Mouse (Mus musculus) forebrain, embryonic 11.5 days (tissue): ENCODE results near the gene Enkd1. TPM values are rescaled to one million over a fixed set of nuclear protein-coding genes. Genes with fewer than 3 reads are reported as not detected.

Experiments
- ATAC-seq: fragments of 200-750 bp; cut with Nextera tagmentation; replicated peaks from 2 replicates; pipeline ENCODE4 v1.8.0; 2017; ENCODE audit warnings: moderate TSS enrichment; ENCODE audit not compliant: low FRiP score
- DNase-seq: peaks from one replicate; pipeline ENCODE4 v3.0.0-alpha.2; 2017; ENCODE audit warnings: low spot score
- H3K27ac ChIP-seq: fragments of 300-500 bp; sonication (generic); 2 replicates; pipeline ENCODE4 v1.5.1; 2014; ENCODE audit warnings: low read depth, low read length
- H3K27me3 ChIP-seq: fragments of 300-500 bp; sonication (generic); 2 replicates; pipeline ENCODE4 v1.6.1; 2014; ENCODE audit warnings: mild to moderate bottlenecking, low read length, mixed read lengths; ENCODE audit not compliant: control insufficient read depth, insufficient read depth
- H3K36me3 ChIP-seq: fragments of 300-500 bp; sonication (generic); 2 replicates; pipeline ENCODE4 v1.6.1; 2014; ENCODE audit warnings: mild to moderate bottlenecking, low read length, moderate library complexity, mixed read lengths; ENCODE audit not compliant: control insufficient read depth, insufficient read depth
- H3K4me1 ChIP-seq: fragments of 300-500 bp; sonication (generic); replicated peaks from 2 replicates; pipeline ENCODE4 v1.6.1; 2014; ENCODE audit warnings: low read length, mixed read lengths; ENCODE audit not compliant: control insufficient read depth, insufficient read depth
- H3K4me2 ChIP-seq: fragments of 300-500 bp; sonication (generic); 2 replicates; pipeline ENCODE4 v1.6.1; 2014; ENCODE audit warnings: low read depth, mild to moderate bottlenecking, low read length, moderate library complexity, mixed read lengths; ENCODE audit not compliant: severe bottlenecking
- H3K4me3 ChIP-seq: fragments of 300-500 bp; sonication (generic); 2 replicates; pipeline ENCODE4 v1.5.1; 2014; ENCODE audit warnings: low read depth, low read length
- H3K9ac ChIP-seq: fragments of 300-500 bp; sonication (generic); 2 replicates; pipeline ENCODE4 v1.6.1; 2014; ENCODE audit warnings: low read length
- H3K9me3 ChIP-seq: fragments of 300-500 bp; sonication (generic); 2 replicates; pipeline ENCODE4 v1.6.1; 2016; ENCODE audit warnings: low read length, mixed read lengths; ENCODE audit not compliant: control insufficient read depth
- WGBS: fragments of 180-500 bp; shearing (Covaris S2); extraction: QIAGEN DNeasy Blood & Tissue Kit; methylation state at CpG from one replicate; pipeline ENCODE4 v1.1.7; 2014; 5-methylcytosine and 5-hydroxymethylcytosine counted together
- polyA plus RNA-seq: library from polyadenylated mRNA; unstranded; fragments of >200 nt; fragmentation: Nextera tagmentation; extraction: Ambion mirVana; gene quantifications from 2 replicates; pipeline ENCODE4 v1.2.1, GENCODE M21; 2014

The Enkd1 gene
- polyA plus RNA-seq, 1 experiment from 2014 or later: 44.4 TPM

DNA sequence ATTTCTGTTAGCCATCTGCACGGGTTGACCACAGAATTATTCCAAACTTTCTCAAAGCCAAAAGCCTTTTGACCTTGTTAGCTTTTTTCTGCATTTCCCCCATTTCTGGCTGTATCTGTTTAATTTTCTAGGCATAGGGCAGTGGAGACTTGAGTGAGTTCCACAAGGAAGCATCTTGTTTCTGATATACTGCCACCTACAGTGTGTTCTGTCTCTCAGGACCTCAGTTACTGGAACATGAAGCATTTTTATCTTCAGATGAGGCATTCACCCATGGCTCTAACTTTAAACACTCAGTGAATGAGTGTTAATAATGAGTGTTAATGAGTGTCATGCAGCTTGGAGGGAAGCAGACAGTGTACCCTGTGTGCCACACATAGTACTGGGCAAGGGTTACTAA is 30.1 kb downstream of the Enkd1 start:
- no peaks in the 10 kb centered on the region for H3K27me3 ChIP-seq
- no peak for ATAC-seq
- no peaks in the 10 kb centered on the region for H3K4me1 ChIP-seq
- H3K27ac ChIP-seq: no peak overlapping the region
- DNase-seq: no peak
- no peak overlapping the region for H3K4me3 ChIP-seq
- 89% methylated on average over 1 of the region's 1 CpGs for WGBS
- H3K9ac ChIP-seq: no peak overlapping the region
- no peaks in the 10 kb centered on the region for H3K9me3 ChIP-seq
- H3K36me3 ChIP-seq: peaks cover 12% of the 10 kb centered on the region
- H3K4me2 ChIP-seq: no peak overlapping the region

GRCm38 (mm10) chr8:105661167-105661566 is 46.8 kb downstream of the Enkd1 start:
- no peaks in the 10 kb centered on the region for H3K27me3 ChIP-seq
- H3K27ac ChIP-seq: no peak overlapping the region
- ATAC-seq (no peak), DNase-seq (no peak)
- 87% methylated on average over 3 of the region's 3 CpGs for WGBS
- H3K4me3 ChIP-seq: no peak overlapping the region
- H3K9me3 ChIP-seq: no peaks in the 10 kb centered on the region
- H3K4me1 ChIP-seq: no peaks in the 10 kb centered on the region
- no peak overlapping the region for H3K9ac ChIP-seq
- peaks cover 5% of the 10 kb centered on the region; the same call in 1 of the 2 replicates for H3K36me3 ChIP-seq
- H3K4me2 ChIP-seq: no peak overlapping the region

DNA sequence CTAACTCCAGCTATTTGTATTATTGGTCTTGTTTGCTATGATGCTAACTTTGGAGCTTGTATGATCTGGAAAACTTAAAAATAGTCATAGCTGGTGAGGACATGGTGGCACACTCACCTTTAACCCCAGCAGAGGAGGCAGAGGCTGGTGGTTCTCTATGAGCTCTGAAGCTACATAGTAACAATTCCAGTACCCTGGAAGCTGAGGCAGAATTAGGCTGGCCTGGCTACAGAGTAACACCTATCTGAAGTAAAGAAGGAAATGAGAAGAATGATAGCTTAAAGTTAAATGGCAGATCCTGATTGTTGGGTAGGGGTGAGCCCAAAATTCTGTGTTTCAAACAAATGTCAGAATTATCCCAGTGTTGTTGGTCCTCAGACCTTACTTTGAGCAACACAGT is 50.4 kb downstream of the Enkd1 start:
- no peaks in the 10 kb centered on the region for H3K9me3 ChIP-seq
- H3K9ac ChIP-seq: no peak overlapping the region
- H3K4me2 ChIP-seq: no peak overlapping the region
- H3K27me3 ChIP-seq: no peaks in the 10 kb centered on the region
- H3K36me3 ChIP-seq: peaks cover 3% of the 10 kb centered on the region; the same call in 1 of the 2 replicates
- no peak for ATAC-seq
- DNase-seq: no peak
- no peak overlapping the region for H3K27ac ChIP-seq
- H3K4me1 ChIP-seq: no peaks in the 10 kb centered on the region
- no peak overlapping the region for H3K4me3 ChIP-seq

Other genes with a start within 250 kb of the Enkd1 start
- gene Tppp3, start 236.7 kb downstream of the Enkd1 start, polyA plus RNA-seq: 36.1 and 37.7 TPM in 2 replicates
- 20.2 and 24.6 TPM in 2 replicates for gene Zdhhc1, start 211.3 kb downstream of the Enkd1 start, polyA plus RNA-seq
- 13.5 and 13.6 TPM in 2 replicates for gene Hsd11b2, start 189.5 kb downstream of the Enkd1 start, polyA plus RNA-seq
- gene Atp6v0d1, start 142.2 kb downstream of the Enkd1 start, polyA plus RNA-seq: 99.2 and 108 TPM in 2 replicates
- 18.2 and 18.9 TPM in 2 replicates for gene Ripor1, start 103.0 kb downstream of the Enkd1 start, polyA plus RNA-seq
- gene Ctcf, start 71.6 kb downstream of the Enkd1 start, polyA plus RNA-seq: 134 and 145 TPM in 2 replicates
- gene Agrp, start 70.8 kb downstream of the Enkd1 start, polyA plus RNA-seq: 0.49 and 1.6 TPM in 2 replicates
- gene Carmil2, start 21.9 kb downstream of the Enkd1 start, polyA plus RNA-seq: 1.8 and 2.0 TPM in 2 replicates
- gene Acd, start 7.1 kb downstream of the Enkd1 start, polyA plus RNA-seq: 76.9 and 83.6 TPM in 2 replicates
- gene Pard6a, start 7.1 kb downstream of the Enkd1 start, polyA plus RNA-seq: 24.9 and 25.1 TPM in 2 replicates
- gene 4933405L10Rik, start 555 bp downstream of the Enkd1 start, polyA plus RNA-seq: 0.36 TPM in 1 of 2 replicates, not detected in the other
- 38.0 and 49.3 TPM in 2 replicates for gene Gfod2, start 50.5 kb upstream of the Enkd1 start, polyA plus RNA-seq
- gene Ranbp10, start 119.1 kb upstream of the Enkd1 start, polyA plus RNA-seq: 15.8 and 16.1 TPM in 2 replicates
- 0.21 and 0.23 TPM in 2 replicates for gene Tsnaxip1, start 119.5 kb upstream of the Enkd1 start, polyA plus RNA-seq
- gene Cenpt, start 145.1 kb upstream of the Enkd1 start, polyA plus RNA-seq: 59.7 and 62.0 TPM in 2 replicates
- 85.6 and 87.3 TPM in 2 replicates for gene Thap11, start 146.9 kb upstream of the Enkd1 start, polyA plus RNA-seq
- gene Nutf2, start 152.4 kb upstream of the Enkd1 start, polyA plus RNA-seq: 355 and 371 TPM in 2 replicates
- 62.7 and 65.2 TPM in 2 replicates for gene Edc4, start 172.7 kb upstream of the Enkd1 start, polyA plus RNA-seq
- gene Nrn1l, start 185.4 kb upstream of the Enkd1 start, polyA plus RNA-seq: 1.1 TPM in 1 of 2 replicates, not detected in the other
- 22.1 and 23.1 TPM in 2 replicates for gene Pskh1, start 192.2 kb upstream of the Enkd1 start, polyA plus RNA-seq
- gene Ctrl, start 225.7 kb upstream of the Enkd1 start, polyA plus RNA-seq: 1.1 and 2.5 TPM in 2 replicates
- gene Psmb10, start 230.2 kb upstream of the Enkd1 start, polyA plus RNA-seq: 20.9 and 21.5 TPM in 2 replicates
- gene Lcat, start 235.2 kb upstream of the Enkd1 start, polyA plus RNA-seq: 0.55 and 0.60 TPM in 2 replicates